Mouse (Mus musculus) liver, adult 2 months (tissue): ENCODE data around the gene Ly75. TPM values are rescaled to one million over a fixed set of nuclear protein-coding genes. Genes with fewer than 3 reads are reported as not detected.
A peak's percentile ranks its signal among the peaks of the same experiment; 100 is the strongest.

Experiments
- DNase-seq: peaks from one replicate; pipeline ENCODE4 v3.0.0-alpha.2; 2011; ENCODE audit warnings: low read depth, low spot score; ENCODE audit errors: extremely low read depth
- H3K27ac ChIP-seq: fragments of 200-500 bp; replicated peaks from 2 replicates; pipeline ENCODE4 v1.5.1; 2012; ENCODE audit warnings: low read depth, mild to moderate bottlenecking, control low read depth, inconsistent platforms, low read length; ENCODE audit not compliant: insufficient read depth
- H3K27me3 ChIP-seq: fragments of 200-500 bp; 2 replicates; pipeline ENCODE4 v1.6.1; 2012; ENCODE audit warnings: mild to moderate bottlenecking, moderate library complexity, low read length, inconsistent platforms; ENCODE audit not compliant: control insufficient read depth, insufficient read depth
- H3K36me3 ChIP-seq: fragments of 200-500 bp; 2 replicates; pipeline ENCODE4 v1.6.1; 2012; ENCODE audit warnings: low read length, inconsistent platforms; ENCODE audit not compliant: control insufficient read depth, insufficient read depth
- H3K4me1 ChIP-seq: fragments of 200-500 bp; 2 replicates; pipeline ENCODE4 v1.6.1; 2011; ENCODE audit warnings: low read length; ENCODE audit not compliant: control insufficient read depth, insufficient read depth
- H3K4me3 ChIP-seq: fragments of 200-500 bp; 2 replicates; pipeline ENCODE4 v1.5.1; 2011; ENCODE audit warnings: low read depth, mild to moderate bottlenecking, control low read depth, low read length, moderate library complexity; ENCODE audit not compliant: insufficient read depth
- H3K79me2 ChIP-seq: fragments of 200-500 bp; 2 replicates; pipeline ENCODE4 v1.6.1; 2012; ENCODE audit warnings: inconsistent platforms, mild to moderate bottlenecking, low read length, moderate library complexity; ENCODE audit not compliant: control insufficient read depth, insufficient read depth
- H3K9ac ChIP-seq: fragments of 200-500 bp; 2 replicates; pipeline ENCODE4 v1.6.1; 2012; ENCODE audit warnings: low read depth, mild to moderate bottlenecking, control low read depth, inconsistent platforms, low read length
- CTCF ChIP-seq: fragments of 200-500 bp; IDR thresholded peaks from 2 replicates; pipeline ENCODE4 v1.5.1; 2011; ENCODE audit warnings: low read depth, low read length, control low read depth
- POLR2A ChIP-seq: fragments of 200-500 bp; IDR thresholded peaks from 2 replicates; pipeline ENCODE4 v1.6.1; 2011; ENCODE audit warnings: low read length, control low read depth; ENCODE audit not compliant: insufficient read depth; ENCODE audit errors: extremely low read depth
- WGBS: fragments of 180-500 bp; shearing (Covaris S2); methylation state at CpG from one replicate; pipeline ENCODE4 v1.1.7; 2018; 5-methylcytosine and 5-hydroxymethylcytosine counted together
- polyA plus RNA-seq: library from polyadenylated mRNA; depleted of rRNA; stranded (reverse); fragments of >200 nt; gene quantifications from 2 replicates; pipeline ENCODE4 v1.2.3, GENCODE M21; 2012; rRNA removed
- total RNA-seq: library from RNA; depleted of rRNA; stranded (reverse); fragments of >200 nt; gene quantifications from 2 replicates; pipeline ENCODE4 v1.2.3, GENCODE M21; 2014; rRNA removed

Gene Ly75
- total RNA-seq (2.0 and 3.0 TPM in 2 replicates), polyA plus RNA-seq (0.50 and 0.60 TPM in 2 replicates)

GRCm38 (mm10) chr2:60382858-60383669 is at the start of gene Ly75:
TSS of gene Ly75 (minus strand) at chr2:60383303.
- WGBS: under 1% methylated on average over 46 of the region's 46 CpGs
- peak within 1 kb of the TSS; percentile 50 for H3K9ac ChIP-seq
- DNase-seq: peak; percentile 57
- TF ChIP-seq CTCF (no peak), POLR2A (no peak)
- H3K4me1 ChIP-seq: peaks cover 7% of the 10 kb centered on the region
- no peaks in the 10 kb centered on the region for H3K27me3 ChIP-seq
- no peaks in the 10 kb centered on the region for H3K79me2 ChIP-seq
- H3K4me3 ChIP-seq: peak within 1 kb of the TSS; percentile 73
- no peaks in the 10 kb centered on the region for H3K36me3 ChIP-seq
- H3K27ac ChIP-seq: no peak within 1 kb of the TSS

GRCm38 (mm10) chr2:60430315-60431021 is 47.4 kb upstream of the Ly75 start:
- H3K9ac ChIP-seq: no peak overlapping the region
- no peak overlapping the region for H3K27ac ChIP-seq
- peak; percentile 19 for DNase-seq
- WGBS: 83% methylated on average over 8 of the region's 8 CpGs
- no peak overlapping the region for H3K4me3 ChIP-seq
- no peaks in the 10 kb centered on the region for H3K27me3 ChIP-seq
- no peaks in the 10 kb centered on the region for H3K79me2 ChIP-seq
- no peaks in the 10 kb centered on the region for H3K36me3 ChIP-seq
- TF ChIP-seq POLR2A (no peak), CTCF (no peak)
- no peaks in the 10 kb centered on the region for H3K4me1 ChIP-seq

DNA sequence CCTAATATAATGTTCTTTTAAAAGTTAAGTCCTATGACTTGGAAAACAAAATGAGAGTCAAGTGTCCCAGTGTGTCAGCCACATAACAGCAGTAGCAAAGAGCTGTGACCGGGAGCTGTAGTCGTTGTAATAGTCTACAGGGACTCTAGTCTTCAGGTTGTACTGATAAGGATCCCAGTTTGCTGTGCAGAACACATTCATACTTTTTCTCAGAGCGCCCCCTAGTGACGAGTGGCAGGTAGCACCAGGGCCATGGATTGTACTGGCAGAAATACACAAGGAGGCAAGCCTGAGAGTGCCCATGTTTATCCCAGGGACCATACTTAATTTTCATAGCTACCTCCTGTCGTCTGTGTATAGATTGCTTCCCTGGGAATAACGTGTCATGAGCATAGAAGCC is 35.0 kb upstream of the Ly75 start:
- no peak overlapping the region for H3K4me3 ChIP-seq
- TF ChIP-seq CTCF (peak; percentile 86), POLR2A (no peak)
- H3K36me3 ChIP-seq: no peaks in the 10 kb centered on the region
- no peaks in the 10 kb centered on the region for H3K4me1 ChIP-seq
- 3% methylated on average over 6 of the region's 6 CpGs for whole genome bisulfite sequencing
- H3K27ac ChIP-seq: no peak overlapping the region
- H3K79me2 ChIP-seq: no peaks in the 10 kb centered on the region
- no peaks in the 10 kb centered on the region for H3K27me3 ChIP-seq
- H3K9ac ChIP-seq: no peak overlapping the region
- DNase-seq: peak; percentile 64

DNA sequence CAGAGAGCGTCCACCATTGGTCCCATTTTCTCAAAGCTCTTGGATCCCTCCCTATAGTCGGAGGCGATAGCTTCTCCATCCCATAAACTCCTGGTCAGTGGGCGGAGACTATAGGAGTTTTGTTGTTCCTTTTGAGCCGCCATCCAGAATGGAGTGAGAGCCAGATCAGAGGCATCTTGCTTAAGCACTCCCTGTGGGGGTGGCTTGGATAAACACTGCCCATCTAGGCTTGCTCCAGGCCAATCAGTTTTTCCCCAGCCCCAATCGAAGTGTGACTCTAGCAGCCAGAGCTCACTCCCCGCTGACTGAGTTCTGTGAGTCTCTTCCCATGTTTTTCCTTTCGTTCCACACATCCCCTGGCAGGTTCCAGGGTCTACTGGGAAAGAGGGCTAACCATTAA is 31.2 kb upstream of the Ly75 start:
- Histone ChIP-seq H3K79me2 (no peaks in the 10 kb centered on the region), H3K4me3 (no peak overlapping the region), H3K4me1 (peaks cover 5% of the 10 kb centered on the region), H3K27me3 (no peaks in the 10 kb centered on the region), H3K9ac (no peak overlapping the region), H3K36me3 (no peaks in the 10 kb centered on the region), H3K27ac (no peak overlapping the region)
- no peak for TF ChIP-seq CTCF
- TF ChIP-seq POLR2A: no peak
- peak; percentile 52 for DNase-seq
- WGBS: 39% methylated on average over 8 of the region's 8 CpGs

- H3K27me3 ChIP-seq: no peaks in the 10 kb centered on the region
- peaks cover 5% of the 10 kb centered on the region for H3K4me1 ChIP-seq
- no peak overlapping the region for H3K27ac ChIP-seq
- no peak overlapping the region for H3K9ac ChIP-seq
- H3K79me2 ChIP-seq: no peaks in the 10 kb centered on the region
- WGBS: 85% methylated on average over 18 of the region's 18 CpGs
- DNase-seq: no peak
- H3K36me3 ChIP-seq: no peaks in the 10 kb centered on the region
- no peak for TF ChIP-seq POLR2A
- no peak for TF ChIP-seq CTCF
- H3K4me3 ChIP-seq: no peak overlapping the region
These were observed 30.0 kb upstream of the Ly75 start for GRCm38 (mm10) chr2:60413006-60413650.
